Mouse (Mus musculus): ENCODE results near the gene Sp4.

The Sp4 gene

GRCm38 (mm10) chr12:118301072-118301865, at the start of gene Sp4:
Sp4 (minus strand) TSS chr12:118301440.
- DNase-seq (ENCODE audit: low spot score in 2 of 2): peak; percentile 83 to 91

GRCm38 (mm10) chr12:118339107-118339506, 37.9 kb upstream of the Sp4 start:
- no peak for DNase-seq (ENCODE audit: low spot score in 2 of 2)

GRCm38 (mm10) chr12:118338243-118338642, 37.0 kb upstream of the Sp4 start:
- no peak for DNase-seq (ENCODE audit: low spot score in 2 of 2)

GRCm38 (mm10) chr12:118337291-118337690, 36.1 kb upstream of the Sp4 start:
- DNase-seq (ENCODE audit: low spot score in 2 of 2): no peak

GRCm38 (mm10) chr12:118328739-118329249, 27.6 kb upstream of the Sp4 start:
- no peak for DNase-seq (ENCODE audit: low spot score in 2 of 2)

GRCm38 (mm10) chr12:118327566-118327965, 26.3 kb upstream of the Sp4 start:
- no peak for DNase-seq (ENCODE audit: low spot score in 2 of 2)

- no peak for DNase-seq (ENCODE audit: low spot score in 2 of 2)
Measured at GRCm38 (mm10) chr12:118326161-118326560, 24.9 kb upstream of the Sp4 start.

- DNase-seq (ENCODE audit: low spot score in 2 of 2): no peak
Measured at GRCm38 (mm10) chr12:118320076-118320475, 18.8 kb upstream of the Sp4 start.

- DNase-seq (ENCODE audit: low spot score in 2 of 2): no peak
Measured at GRCm38 (mm10) chr12:118314477-118314845, 13.2 kb upstream of the Sp4 start.

GRCm38 (mm10) chr12:118313805-118314476, 12.7 kb upstream of the Sp4 start:
- DNase-seq (ENCODE audit: low spot score in 2 of 2): no peak

GRCm38 (mm10) chr12:118303586-118303985, 2.3 kb upstream of the Sp4 start:
- DNase-seq (ENCODE audit: low spot score in 2 of 2): no peak

- no peak for DNase-seq (ENCODE audit: low spot score in 2 of 2)
Measured at GRCm38 (mm10) chr12:118303066-118303465, 1.8 kb upstream of the Sp4 start.

- DNase-seq (ENCODE audit: low spot score in 2 of 2): peak; percentile 97 to 98
Measured at GRCm38 (mm10) chr12:118301866-118302835, 911 bp upstream of the Sp4 start.

GRCm38 (mm10) chr12:118300754-118301071, 527 bp downstream of the Sp4 start:
- DNase-seq (ENCODE audit: low spot score in 2 of 2): no peak

- DNase-seq (ENCODE audit: low spot score in 2 of 2): peak in 1 of 2 experiments; percentile 11
Measured at GRCm38 (mm10) chr12:118299956-118300355, 1.3 kb downstream of the Sp4 start.

GRCm38 (mm10) chr12:118299172-118299571, 2.1 kb downstream of the Sp4 start:
- DNase-seq (ENCODE audit: low spot score in 2 of 2): no peak

- DNase-seq (ENCODE audit: low spot score in 2 of 2): no peak
Measured at GRCm38 (mm10) chr12:118298516-118298915, 2.7 kb downstream of the Sp4 start.

- DNase-seq (ENCODE audit: low spot score in 2 of 2): no peak
Measured at GRCm38 (mm10) chr12:118296236-118296635, 5.0 kb downstream of the Sp4 start.

- DNase-seq (ENCODE audit: low spot score in 2 of 2): no peak
Measured at GRCm38 (mm10) chr12:118295793-118296192, 5.4 kb downstream of the Sp4 start.

GRCm38 (mm10) chr12:118288947-118289346, 12.3 kb downstream of the Sp4 start:
- DNase-seq (ENCODE audit: low spot score in 2 of 2): no peak

GRCm38 (mm10) chr12:118285099-118285498, 16.1 kb downstream of the Sp4 start:
- DNase-seq (ENCODE audit: low spot score in 2 of 2): no peak

GRCm38 (mm10) chr12:118281961-118282360, 19.3 kb downstream of the Sp4 start:
- no peak for DNase-seq (ENCODE audit: low spot score in 2 of 2)

All from left cerebral cortex, adult 9 months (tissue).